Mouse (Mus musculus) megakaryocyte, embryonic 14.5 days (primary cell): ENCODE measurements around the gene 2810006K23Rik.

Experiments used
- FLI1 ChIP-seq: IDR thresholded peaks from 2 replicates; pipeline ENCODE4 v1.6.1; 2012; ENCODE audit warnings: low read length, inconsistent platforms, mixed read lengths
- GATA1 ChIP-seq: IDR thresholded peaks from 3 replicates; pipeline ENCODE4 v1.6.1; 2012; ENCODE audit warnings: mixed read lengths, low read length, inconsistent platforms, borderline replicate concordance

- TF ChIP-seq GATA1 (no peak), FLI1 (no peak)
Measured at GRCm38 (mm10) chr5:124356695-124357094, 28.8 kb downstream of the 2810006K23Rik start.
